Comparison of ENCODE assay signal across 18 mouse cellular contexts in the genomic region with DNA sequence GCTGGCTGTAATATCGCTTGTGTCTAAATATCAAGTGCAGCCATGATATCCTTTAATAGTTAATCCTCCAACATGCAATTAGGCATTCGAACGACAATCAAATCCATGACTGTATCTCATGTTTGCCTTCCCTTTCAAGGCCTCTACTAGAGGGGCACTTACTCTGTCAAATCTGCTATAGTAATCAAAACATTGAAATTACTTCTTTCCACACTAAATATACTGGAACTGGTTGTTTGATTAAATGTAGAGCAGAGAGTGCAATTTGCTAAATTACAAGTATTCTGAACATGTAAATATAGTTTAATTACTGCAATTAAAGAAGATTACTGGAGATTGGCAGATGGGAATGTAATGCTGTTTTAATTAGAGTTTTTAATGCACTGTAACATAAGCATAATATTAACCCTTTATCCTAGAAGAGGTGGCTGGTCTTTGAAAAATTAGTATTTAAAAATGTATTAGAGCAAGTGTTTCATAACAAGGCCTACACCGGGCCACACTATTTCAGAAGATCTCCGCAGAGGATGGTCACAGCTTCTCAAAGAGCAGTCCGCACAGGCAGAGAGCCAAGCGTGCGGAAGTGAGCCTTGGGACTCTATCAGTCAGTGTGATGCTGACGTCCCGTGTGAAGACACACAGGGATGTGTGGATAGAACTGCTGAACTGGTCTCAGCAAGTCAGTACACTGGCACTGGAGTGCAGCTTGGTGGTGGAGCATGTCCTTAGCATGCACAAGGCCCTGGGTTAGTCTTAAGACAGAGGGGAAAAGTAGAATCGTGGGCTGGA.
DNase-seq lines count a peak whose midpoint lies in the region; ATAC-seq and TF ChIP-seq lines count a peak whose summit lies in the region.
"Had no signal": no experiment of that assay in that cellular context is flagged by ENCODE, and none has a peak within 500 bp of the region (broad histone marks: within the 10 kb centered on the region; RNA-seq: fewer than 3 reads in every experiment).

No protein-coding gene starts in this region.

- DNase-seq in forebrain, embryonic 11.5 days (ENCODE audit: low spot score): no peak
- no peak for DNase-seq in thymus, adult 2 months
- DNase-seq: adrenal gland, postnatal 10 days; cerebellum, adult 18-20 months; cerebellum, adult 9-11 months; gastrocnemius, postnatal 14 days; heart, adult 2 months; heart, postnatal 14 days had no signal

- no peaks in the 10 kb centered on the region for H3K36me3 ChIP-seq in forebrain, embryonic 13.5 days (ENCODE audit: poor library complexity, severe bottlenecking)
- H3K36me3 ChIP-seq in forebrain, embryonic 11.5 days (ENCODE audit: control insufficient read depth, insufficient read depth, low read length): no peaks in the 10 kb centered on the region
- no peaks in the 10 kb centered on the region for H3K36me3 ChIP-seq in neural tube, embryonic 14.5 days (ENCODE audit: control insufficient read depth, insufficient read depth, low read length)
- H3K36me3 ChIP-seq in neural tube, embryonic 15.5 days: no peaks in the 10 kb centered on the region
- H3K36me3 ChIP-seq in forebrain, embryonic 15.5 days: no peaks in the 10 kb centered on the region
- no peaks in the 10 kb centered on the region for H3K36me3 ChIP-seq in thymus, adult 2 months (ENCODE audit: control insufficient read depth, insufficient read depth, low read length)
- no peaks in the 10 kb centered on the region for H3K36me3 ChIP-seq in hindbrain, embryonic 12.5 days
- H3K36me3 ChIP-seq: embryonic facial prominence, embryonic 10.5 days; heart, embryonic 15.5 days had no signal

- ATAC-seq in forebrain, embryonic 13.5 days: peak; percentile 83
- no peak for ATAC-seq in forebrain, embryonic 11.5 days (replicated peaks; ENCODE audit: low FRiP score)
- peak; percentile 24; the same call in 1 of the 2 replicates for ATAC-seq in neural tube, embryonic 14.5 days (ENCODE audit: low read depth)
- ATAC-seq in neural tube, embryonic 15.5 days (ENCODE audit: low FRiP score): no peak
- ATAC-seq in forebrain, embryonic 15.5 days (replicated peaks): peak; percentile 68
- ATAC-seq in hindbrain, embryonic 12.5 days (ENCODE audit: low FRiP score): no peak
- ATAC-seq: hindbrain, embryonic 16.5 days; inflammation-experienced regulatory T-cells, adult 6 months had no signal

- no peak for TF ChIP-seq CTCF in thymus, adult 2 months (IDR thresholded peaks at IDR 0.05; ENCODE audit: borderline replicate concordance, control insufficient read depth, extremely low read depth, insufficient read depth, low read length, poor library complexity)

- peak overlapping the region; percentile 33; the same call in 1 of the 2 replicates for H3K27ac ChIP-seq in forebrain, embryonic 13.5 days
- H3K27ac ChIP-seq in forebrain, embryonic 11.5 days (ENCODE audit: low read depth, low read length): no peak overlapping the region
- H3K27ac ChIP-seq in neural tube, embryonic 14.5 days (ENCODE audit: low read depth, low read length): no peak overlapping the region
- H3K27ac ChIP-seq in neural tube, embryonic 15.5 days (replicated peaks): no peak overlapping the region
- H3K27ac ChIP-seq in forebrain, embryonic 15.5 days (replicated peaks): peak overlapping the region; percentile 51
- H3K27ac ChIP-seq in thymus, adult 2 months (ENCODE audit: control insufficient read depth, insufficient read depth, low read length): no peak overlapping the region
- H3K27ac ChIP-seq in hindbrain, embryonic 12.5 days: no peak overlapping the region
- H3K27ac ChIP-seq: embryonic facial prominence, embryonic 10.5 days; heart, adult 2 months; heart, embryonic 15.5 days had no signal

- no peak overlapping the region for H3K9ac ChIP-seq in forebrain, embryonic 13.5 days
- no peak overlapping the region for H3K9ac ChIP-seq in forebrain, embryonic 11.5 days (ENCODE audit: low read length)
- no peak overlapping the region for H3K9ac ChIP-seq in neural tube, embryonic 14.5 days (replicated peaks; ENCODE audit: low read depth, low read length)
- H3K9ac ChIP-seq in neural tube, embryonic 15.5 days (replicated peaks): no peak overlapping the region
- H3K9ac ChIP-seq in forebrain, embryonic 15.5 days (replicated peaks): no peak overlapping the region
- H3K9ac ChIP-seq in hindbrain, embryonic 12.5 days: no peak overlapping the region
- H3K9ac ChIP-seq: heart, embryonic 15.5 days had no signal

- no peak overlapping the region for H3K4me2 ChIP-seq in forebrain, embryonic 13.5 days
- no peak overlapping the region for H3K4me2 ChIP-seq in forebrain, embryonic 11.5 days (ENCODE audit: low read depth, low read length, severe bottlenecking)
- no peak overlapping the region for H3K4me2 ChIP-seq in neural tube, embryonic 14.5 days (ENCODE audit: low read depth, low read length)
- H3K4me2 ChIP-seq in neural tube, embryonic 15.5 days: no peak overlapping the region
- no peak overlapping the region for H3K4me2 ChIP-seq in forebrain, embryonic 15.5 days (replicated peaks)
- no peak overlapping the region for H3K4me2 ChIP-seq in hindbrain, embryonic 12.5 days (replicated peaks)
- H3K4me2 ChIP-seq: heart, embryonic 11.5 days; heart, embryonic 15.5 days had no signal

- H3K4me3 ChIP-seq in forebrain, embryonic 13.5 days: no peak overlapping the region
- no peak overlapping the region for H3K4me3 ChIP-seq in forebrain, embryonic 11.5 days (ENCODE audit: low read depth, low read length)
- H3K4me3 ChIP-seq in neural tube, embryonic 14.5 days (ENCODE audit: low read depth, low read length): no peak overlapping the region
- no peak overlapping the region for H3K4me3 ChIP-seq in neural tube, embryonic 15.5 days (replicated peaks)
- H3K4me3 ChIP-seq in forebrain, embryonic 15.5 days: no peak overlapping the region
- no peak overlapping the region for H3K4me3 ChIP-seq in thymus, adult 2 months (ENCODE audit: control insufficient read depth, insufficient read depth, low read length)
- H3K4me3 ChIP-seq in hindbrain, embryonic 12.5 days: no peak overlapping the region
- H3K4me3 ChIP-seq: embryonic facial prominence, embryonic 10.5 days; heart, adult 2 months; heart, embryonic 15.5 days had no signal

- peaks cover 62% of the 10 kb centered on the region for H3K4me1 ChIP-seq in forebrain, embryonic 13.5 days
- peaks cover 5% of the 10 kb centered on the region; the same call in 1 of the 2 replicates for H3K4me1 ChIP-seq in forebrain, embryonic 11.5 days (replicated peaks; ENCODE audit: control insufficient read depth, insufficient read depth, low read length)
- peaks cover 6% of the 10 kb centered on the region; the same call in 1 of the 2 replicates for H3K4me1 ChIP-seq in neural tube, embryonic 14.5 days (ENCODE audit: control insufficient read depth, insufficient read depth, low read length)
- peaks cover 16% of the 10 kb centered on the region for H3K4me1 ChIP-seq in neural tube, embryonic 15.5 days
- peaks cover 66% of the 10 kb centered on the region for H3K4me1 ChIP-seq in forebrain, embryonic 15.5 days
- H3K4me1 ChIP-seq in thymus, adult 2 months (replicated peaks; ENCODE audit: control insufficient read depth, insufficient read depth, low read length): no peaks in the 10 kb centered on the region
- peaks cover 22% of the 10 kb centered on the region for H3K4me1 ChIP-seq in hindbrain, embryonic 12.5 days
- H3K4me1 ChIP-seq: heart, embryonic 15.5 days had no signal

- H3K27me3 ChIP-seq in forebrain, embryonic 13.5 days: peaks cover 9% of the 10 kb centered on the region; the same call in 1 of the 2 replicates
- H3K27me3 ChIP-seq in forebrain, embryonic 11.5 days (ENCODE audit: control insufficient read depth, insufficient read depth, low read length): no peaks in the 10 kb centered on the region
- H3K27me3 ChIP-seq in neural tube, embryonic 14.5 days (ENCODE audit: control insufficient read depth, insufficient read depth, low read length): no peaks in the 10 kb centered on the region
- no peaks in the 10 kb centered on the region for H3K27me3 ChIP-seq in neural tube, embryonic 15.5 days (replicated peaks)
- H3K27me3 ChIP-seq in forebrain, embryonic 15.5 days: peaks cover 3% of the 10 kb centered on the region; the same call in 1 of the 2 replicates
- H3K27me3 ChIP-seq in thymus, adult 2 months (ENCODE audit: control insufficient read depth, insufficient read depth, low read length): no peaks in the 10 kb centered on the region
- H3K27me3 ChIP-seq in hindbrain, embryonic 12.5 days: no peaks in the 10 kb centered on the region
- H3K27me3 ChIP-seq: heart, embryonic 15.5 days had no signal

- 61% methylated on average over 11 of the region's 11 CpGs for WGBS in forebrain, embryonic 13.5 days
- 91% methylated on average over 11 of the region's 11 CpGs for WGBS in forebrain, embryonic 11.5 days
- WGBS in neural tube, embryonic 14.5 days: 67% methylated on average over 11 of the region's 11 CpGs
- WGBS in neural tube, embryonic 15.5 days: 65% methylated on average over 11 of the region's 11 CpGs
- 46% methylated on average over 11 of the region's 11 CpGs for WGBS in forebrain, embryonic 15.5 days
- WGBS in thymus, adult 2 months: 95% methylated on average over 11 of the region's 11 CpGs
- 92% methylated on average over 11 of the region's 11 CpGs for WGBS in hindbrain, embryonic 12.5 days

- no peaks in the 10 kb centered on the region for H3K9me3 ChIP-seq in forebrain, embryonic 13.5 days (replicated peaks)
- no peaks in the 10 kb centered on the region for H3K9me3 ChIP-seq in forebrain, embryonic 11.5 days (ENCODE audit: control insufficient read depth, low read length)
- H3K9me3 ChIP-seq in neural tube, embryonic 14.5 days (ENCODE audit: control insufficient read depth, low read length): no peaks in the 10 kb centered on the region
- H3K9me3 ChIP-seq in neural tube, embryonic 15.5 days (replicated peaks): no peaks in the 10 kb centered on the region
- H3K9me3 ChIP-seq in forebrain, embryonic 15.5 days: no peaks in the 10 kb centered on the region
- no peaks in the 10 kb centered on the region for H3K9me3 ChIP-seq in hindbrain, embryonic 12.5 days (replicated peaks)
- H3K9me3 ChIP-seq: embryonic facial prominence, embryonic 10.5 days; heart, embryonic 15.5 days had no signal

- no peak for TF ChIP-seq POLR2A in thymus, adult 2 months (IDR thresholded peaks at IDR 0.05; ENCODE audit: control insufficient read depth, extremely low read depth, insufficient read depth, low read length, poor library complexity)

Comparison
In these comparisons a context has a peak if more than half of its experiments do, and no peak if none do; other contexts are left out.
1. ATAC-seq: peak in forebrain, embryonic 13.5 days (single experiment), neural tube, embryonic 14.5 days (single experiment) and forebrain, embryonic 15.5 days (single experiment); none in forebrain, embryonic 11.5 days (single experiment), neural tube, embryonic 15.5 days (single experiment) and hindbrain, embryonic 12.5 days (single experiment).
2. H3K27ac ChIP-seq: peak in forebrain, embryonic 13.5 days (single experiment) and forebrain, embryonic 15.5 days (single experiment); none in forebrain, embryonic 11.5 days (single experiment), neural tube, embryonic 14.5 days (single experiment), neural tube, embryonic 15.5 days (single experiment), thymus, adult 2 months (single experiment) and hindbrain, embryonic 12.5 days (single experiment).